Mouse (Mus musculus): Measurements from ENCODE around the gene Tubg2. TPM values are rescaled to one million over a fixed set of nuclear protein-coding genes. Genes with fewer than 3 reads are reported as not detected.

Gene Tubg2
- polyA plus RNA-seq, 1 experiment from 2014 or later, result 3.6 TPM

GRCm38 (mm10) chr11:101190181-101190912 lies 34.6 kb downstream of the Tubg2 start:
- Histone ChIP-seq H3K36me3 (ENCODE audit: control insufficient read depth, insufficient read depth, low read length) (peaks cover 9% of the 10 kb centered on the region; the same call in 1 of the 2 replicates), H3K9ac (replicated peaks; ENCODE audit: low read depth, low read length) (no peak overlapping the region)
- WGBS, result 35% methylated on average over 8 of the region's 8 CpGs

GRCm38 (mm10) chr11:101190913-101191907 lies 35.5 kb downstream of the Tubg2 start:
- Histone ChIP-seq H3K4me3 (ENCODE audit: low read depth, low read length) (no peak overlapping the region), H3K27ac (ENCODE audit: low read length) (peak overlapping the region; percentile 94), H3K27me3 (ENCODE audit: control insufficient read depth, insufficient read depth, low read length) (no peaks in the 10 kb centered on the region), H3K36me3 (ENCODE audit: control insufficient read depth, insufficient read depth, low read length) (peaks cover 13% of the 10 kb centered on the region), H3K4me1 (ENCODE audit: control insufficient read depth, insufficient read depth, low read length) (peaks cover 25% of the 10 kb centered on the region), H3K9me3 (ENCODE audit: control insufficient read depth, low read depth, low read length) (no peaks in the 10 kb centered on the region), H3K4me2 (replicated peaks; ENCODE audit: low read depth, low read length) (no peak overlapping the region), H3K9ac (replicated peaks; ENCODE audit: low read depth, low read length) (no peak overlapping the region)
- ATAC-seq (ENCODE audit: insufficient number of reproducible peaks, insufficient read depth, low FRiP score, low read depth), result no peak
- 51% methylated on average over 17 of the region's 17 CpGs for whole genome bisulfite sequencing

More at GRCm38 (mm10) chr11:101190181-101190912, 34.6 kb downstream of the Tubg2 start:
- H3K9me3 ChIP-seq (ENCODE audit: control insufficient read depth, low read depth, low read length), result no peaks in the 10 kb centered on the region
- H3K4me1 ChIP-seq (ENCODE audit: control insufficient read depth, insufficient read depth, low read length), result peaks cover 25% of the 10 kb centered on the region
- no peak overlapping the region for H3K4me2 ChIP-seq (replicated peaks; ENCODE audit: low read depth, low read length)
- peak; percentile 30; the same call in 1 of the 2 replicates for ATAC-seq (ENCODE audit: insufficient number of reproducible peaks, insufficient read depth, low FRiP score, low read depth)
- no peak overlapping the region for H3K4me3 ChIP-seq (ENCODE audit: low read depth, low read length)
- peak overlapping the region; percentile 94 for H3K27ac ChIP-seq (ENCODE audit: low read length)
- no peaks in the 10 kb centered on the region for H3K27me3 ChIP-seq (ENCODE audit: control insufficient read depth, insufficient read depth, low read length)

- Histone ChIP-seq H3K36me3 (ENCODE audit: control insufficient read depth, insufficient read depth, low read length) (peaks cover 20% of the 10 kb centered on the region), H3K4me3 (ENCODE audit: low read depth, low read length) (no peak overlapping the region), H3K4me1 (ENCODE audit: control insufficient read depth, insufficient read depth, low read length) (peaks cover 25% of the 10 kb centered on the region), H3K9ac (replicated peaks; ENCODE audit: low read depth, low read length) (no peak overlapping the region), H3K9me3 (ENCODE audit: control insufficient read depth, low read depth, low read length) (no peaks in the 10 kb centered on the region), H3K4me2 (replicated peaks; ENCODE audit: low read depth, low read length) (no peak overlapping the region), H3K27me3 (ENCODE audit: control insufficient read depth, insufficient read depth, low read length) (no peaks in the 10 kb centered on the region), H3K27ac (ENCODE audit: low read length) (no peak overlapping the region)
- no peak for ATAC-seq (ENCODE audit: insufficient number of reproducible peaks, insufficient read depth, low FRiP score, low read depth)
- 82% methylated on average over 4 of the region's 4 CpGs for WGBS
Measured at GRCm38 (mm10) chr11:101191919-101192470, 36.3 kb downstream of the Tubg2 start.

GRCm38 (mm10) chr11:101192646-101193045 lies 36.9 kb downstream of the Tubg2 start:
- peaks cover 25% of the 10 kb centered on the region for H3K4me1 ChIP-seq (ENCODE audit: control insufficient read depth, insufficient read depth, low read length)
- H3K9me3 ChIP-seq (ENCODE audit: control insufficient read depth, low read depth, low read length), result no peaks in the 10 kb centered on the region
- WGBS, result 90% methylated on average over 6 of the region's 6 CpGs
- no peaks in the 10 kb centered on the region for H3K27me3 ChIP-seq (ENCODE audit: control insufficient read depth, insufficient read depth, low read length)
- ATAC-seq (ENCODE audit: insufficient number of reproducible peaks, insufficient read depth, low FRiP score, low read depth), result no peak
- H3K9ac ChIP-seq (replicated peaks; ENCODE audit: low read depth, low read length), result no peak overlapping the region
- no peak overlapping the region for H3K4me2 ChIP-seq (replicated peaks; ENCODE audit: low read depth, low read length)
- H3K4me3 ChIP-seq (ENCODE audit: low read depth, low read length), result no peak overlapping the region
- peaks cover 20% of the 10 kb centered on the region for H3K36me3 ChIP-seq (ENCODE audit: control insufficient read depth, insufficient read depth, low read length)
- no peak overlapping the region for H3K27ac ChIP-seq (ENCODE audit: low read length)

GRCm38 (mm10) chr11:101193076-101193475 lies 37.4 kb downstream of the Tubg2 start:
- no peak overlapping the region for H3K9ac ChIP-seq (replicated peaks; ENCODE audit: low read depth, low read length)
- 89% methylated on average over 7 of the region's 7 CpGs for WGBS
- no peaks in the 10 kb centered on the region for H3K27me3 ChIP-seq (ENCODE audit: control insufficient read depth, insufficient read depth, low read length)
- H3K4me3 ChIP-seq (ENCODE audit: low read depth, low read length), result no peak overlapping the region
- peaks cover 20% of the 10 kb centered on the region for H3K36me3 ChIP-seq (ENCODE audit: control insufficient read depth, insufficient read depth, low read length)
- ATAC-seq (ENCODE audit: insufficient number of reproducible peaks, insufficient read depth, low FRiP score, low read depth), result no peak
- H3K27ac ChIP-seq (ENCODE audit: low read length), result no peak overlapping the region
- H3K4me2 ChIP-seq (replicated peaks; ENCODE audit: low read depth, low read length), result no peak overlapping the region
- peaks cover 25% of the 10 kb centered on the region for H3K4me1 ChIP-seq (ENCODE audit: control insufficient read depth, insufficient read depth, low read length)
- H3K9me3 ChIP-seq (ENCODE audit: control insufficient read depth, low read depth, low read length), result no peaks in the 10 kb centered on the region

- 65% methylated on average over 5 of the region's 5 CpGs for WGBS
- Histone ChIP-seq H3K4me2 (replicated peaks; ENCODE audit: low read depth, low read length) (no peak overlapping the region), H3K4me1 (ENCODE audit: control insufficient read depth, insufficient read depth, low read length) (peaks cover 20% of the 10 kb centered on the region), H3K36me3 (ENCODE audit: control insufficient read depth, insufficient read depth, low read length) (peaks cover 25% of the 10 kb centered on the region), H3K9me3 (ENCODE audit: control insufficient read depth, low read depth, low read length) (no peaks in the 10 kb centered on the region), H3K4me3 (ENCODE audit: low read depth, low read length) (no peak overlapping the region), H3K27ac (ENCODE audit: low read length) (no peak overlapping the region), H3K27me3 (ENCODE audit: control insufficient read depth, insufficient read depth, low read length) (no peaks in the 10 kb centered on the region), H3K9ac (replicated peaks; ENCODE audit: low read depth, low read length) (no peak overlapping the region)
- ATAC-seq (ENCODE audit: insufficient number of reproducible peaks, insufficient read depth, low FRiP score, low read depth), result no peak
Measured at GRCm38 (mm10) chr11:101194137-101194536, 38.4 kb downstream of the Tubg2 start.

- Histone ChIP-seq H3K9me3 (ENCODE audit: control insufficient read depth, low read depth, low read length) (no peaks in the 10 kb centered on the region), H3K27me3 (ENCODE audit: control insufficient read depth, insufficient read depth, low read length) (no peaks in the 10 kb centered on the region), H3K9ac (replicated peaks; ENCODE audit: low read depth, low read length) (no peak overlapping the region), H3K36me3 (ENCODE audit: control insufficient read depth, insufficient read depth, low read length) (peaks cover 30% of the 10 kb centered on the region), H3K4me1 (ENCODE audit: control insufficient read depth, insufficient read depth, low read length) (peaks cover 15% of the 10 kb centered on the region), H3K4me3 (ENCODE audit: low read depth, low read length) (no peak overlapping the region), H3K27ac (ENCODE audit: low read length) (no peak overlapping the region), H3K4me2 (replicated peaks; ENCODE audit: low read depth, low read length) (no peak overlapping the region)
- no peak for ATAC-seq (ENCODE audit: insufficient number of reproducible peaks, insufficient read depth, low FRiP score, low read depth)
- 83% methylated on average over 6 of the region's 6 CpGs for WGBS
Measured at GRCm38 (mm10) chr11:101194643-101195042, 38.9 kb downstream of the Tubg2 start.

- no peaks in the 10 kb centered on the region for H3K9me3 ChIP-seq (ENCODE audit: control insufficient read depth, low read depth, low read length)
- no peak overlapping the region for H3K4me2 ChIP-seq (replicated peaks; ENCODE audit: low read depth, low read length)
- H3K36me3 ChIP-seq (ENCODE audit: control insufficient read depth, insufficient read depth, low read length), result peaks cover 35% of the 10 kb centered on the region
- H3K27me3 ChIP-seq (ENCODE audit: control insufficient read depth, insufficient read depth, low read length), result no peaks in the 10 kb centered on the region
- peaks cover 11% of the 10 kb centered on the region for H3K4me1 ChIP-seq (ENCODE audit: control insufficient read depth, insufficient read depth, low read length)
- no peak for ATAC-seq (ENCODE audit: insufficient number of reproducible peaks, insufficient read depth, low FRiP score, low read depth)
- H3K9ac ChIP-seq (replicated peaks; ENCODE audit: low read depth, low read length), result no peak overlapping the region
- WGBS, result 80% methylated on average over 1 of the region's 1 CpGs
- no peak overlapping the region for H3K4me3 ChIP-seq (ENCODE audit: low read depth, low read length)
- H3K27ac ChIP-seq (ENCODE audit: low read length), result no peak overlapping the region
Measured at GRCm38 (mm10) chr11:101195101-101195500, 39.4 kb downstream of the Tubg2 start.

All from stomach, embryonic 14.5 days (tissue).